Mouse (Mus musculus): ENCODE data around the gene Vmn2r47.
"Not testable (repeated sequence)": the region's sequence is repeated elsewhere in the genome, so short reads cannot be mapped to it uniquely, and the experiment has no call there.

Vmn2r47 gene

DNA sequence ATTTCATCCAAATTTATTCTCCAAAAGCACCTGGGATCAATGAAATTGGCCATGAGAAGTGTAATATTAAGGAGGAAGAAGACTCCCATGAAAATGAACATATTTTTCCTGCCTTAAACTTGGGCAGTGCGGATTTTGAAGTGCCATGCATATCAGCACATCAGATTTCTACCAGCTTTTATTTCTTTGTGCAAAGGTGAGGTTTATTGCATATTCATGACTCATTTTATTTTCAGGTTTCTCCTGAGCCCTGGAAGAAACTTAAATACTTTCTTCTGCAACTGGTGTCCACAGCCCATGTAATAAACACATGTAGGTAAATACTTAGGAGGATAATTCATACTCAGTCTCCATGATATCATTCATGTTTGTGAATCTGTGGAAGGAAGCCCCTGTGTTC, at the start of gene Vmn2r47:
Gene Vmn2r47, minus strand, starts transcription at position 101 of the 400 bp plus-strand sequence.
- DNase-seq (ENCODE audit: low spot score in 2 of 2): not testable (repeated sequence)

DNA sequence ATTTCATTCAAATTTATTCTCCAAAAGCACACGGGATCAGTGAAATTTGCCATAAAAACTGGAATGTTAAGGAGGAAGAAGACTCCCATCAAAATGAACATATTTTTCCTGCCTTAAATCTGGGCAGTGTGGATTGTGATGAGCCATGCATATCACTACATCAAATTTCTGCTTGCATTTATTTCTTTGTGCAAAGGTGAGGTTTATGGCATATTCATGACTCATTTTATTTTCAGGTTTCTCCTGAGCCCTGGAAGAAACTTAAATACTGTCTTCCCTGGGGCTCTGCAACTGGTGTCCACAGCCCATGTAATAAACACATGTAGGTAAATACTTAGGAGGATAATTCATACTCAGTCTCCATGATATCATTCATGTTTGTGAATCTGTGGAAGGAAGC, 70.7 kb downstream of the Vmn2r47 start, which contains the start of gene Vmn2r46:
Gene Vmn2r46, minus strand, starts transcription at position 101 of the 400 bp plus-strand sequence.
- DNase-seq (ENCODE audit: low spot score in 2 of 2): not testable (repeated sequence)
